Mouse (Mus musculus) thymus, adult 2 months (tissue): ENCODE measurements around the gene Ccdc22. TPM values are rescaled to one million over a fixed set of nuclear protein-coding genes. Genes with fewer than 3 reads are reported as not detected.

ENCODE experiments used
- DNase-seq: peaks from one replicate; pipeline ENCODE4 v3.0.0; 2021
- H3K27ac ChIP-seq: fragments of 200-500 bp; 2 replicates; pipeline ENCODE4 v1.5.1; 2012; ENCODE audit warnings: low read length, control low read depth; ENCODE audit not compliant: control insufficient read depth, insufficient read depth
- H3K27me3 ChIP-seq: fragments of 200-500 bp; 2 replicates; pipeline ENCODE4 v1.6.1; 2012; ENCODE audit warnings: mild to moderate bottlenecking, low read length, moderate library complexity, mixed read lengths; ENCODE audit not compliant: control insufficient read depth, insufficient read depth
- H3K36me3 ChIP-seq: fragments of 200-500 bp; 2 replicates; pipeline ENCODE4 v1.6.1; 2012; ENCODE audit warnings: mild to moderate bottlenecking, low read length, moderate library complexity; ENCODE audit not compliant: control insufficient read depth, insufficient read depth
- H3K4me1 ChIP-seq: fragments of 200-500 bp; replicated peaks from 2 replicates; pipeline ENCODE4 v1.6.1; 2012; ENCODE audit warnings: low read length; ENCODE audit not compliant: control insufficient read depth, insufficient read depth
- H3K4me3 ChIP-seq: fragments of 200-500 bp; 2 replicates; pipeline ENCODE4 v1.5.1; 2012; ENCODE audit warnings: mild to moderate bottlenecking, low read length, control low read depth, moderate library complexity; ENCODE audit not compliant: control insufficient read depth, insufficient read depth
- CTCF ChIP-seq: fragments of 200-500 bp; IDR thresholded peaks from 2 replicates; pipeline ENCODE4 v1.5.1; 2012; ENCODE audit warnings: mild to moderate bottlenecking, control low read depth, low read length, moderate library complexity, borderline replicate concordance; ENCODE audit not compliant: control insufficient read depth, poor library complexity, insufficient read depth; ENCODE audit errors: extremely low read depth
- POLR2A ChIP-seq: fragments of 200-500 bp; IDR thresholded peaks from 2 replicates; pipeline ENCODE4 v1.6.1; 2012; ENCODE audit warnings: mild to moderate bottlenecking, low read length, control low read depth, moderate library complexity; ENCODE audit not compliant: control insufficient read depth, poor library complexity, insufficient read depth; ENCODE audit errors: extremely low read depth
- WGBS: fragments of 180-500 bp; shearing (Covaris S2); methylation state at CpG from one replicate; pipeline ENCODE4 v1.1.7; 2018; 5-methylcytosine and 5-hydroxymethylcytosine counted together
- polyA plus RNA-seq: library from polyadenylated mRNA; depleted of rRNA; stranded (reverse); fragments of >200 nt; gene quantifications from 2 replicates; pipeline ENCODE4 v1.2.3, GENCODE M21; 2012; rRNA removed

The Ccdc22 gene
- polyA plus RNA-seq = 34.1 and 35.7 TPM in 2 replicates

- Histone ChIP-seq H3K4me3 (peak within 1 kb of the TSS; percentile 97), H3K36me3 (no peaks in the 10 kb centered on the region), H3K27me3 (no peaks in the 10 kb centered on the region), H3K4me1 (peaks cover 3% of the 10 kb centered on the region; the same call in 1 of the 2 replicates), H3K27ac (no peak within 1 kb of the TSS)
- 3% methylated on average over 28 of the region's 28 CpGs for WGBS
- peak; percentile 80 for DNase-seq
- TF ChIP-seq CTCF (no peak), POLR2A (no peak)
Measured at GRCm38 (mm10) chrX:7604879-7605574, at the start of gene Ccdc22. Gene Ccdc22, minus strand, starts transcription at chrX:7605517.

GRCm38 (mm10) chrX:7648671-7649304, 43.5 kb upstream of the Ccdc22 start:
- peak overlapping the region; percentile 89 for H3K4me3 ChIP-seq
- 1% methylated on average over 25 of the region's 25 CpGs for WGBS
- peaks cover 23% of the 10 kb centered on the region for H3K4me1 ChIP-seq
- TF ChIP-seq POLR2A = peak; percentile 48
- TF ChIP-seq CTCF = no peak
- DNase-seq = peak; percentile 78
- no peaks in the 10 kb centered on the region for H3K27me3 ChIP-seq
- peak overlapping the region; percentile 95 for H3K27ac ChIP-seq
- H3K36me3 ChIP-seq = no peaks in the 10 kb centered on the region

GRCm38 (mm10) chrX:7645349-7645748, 40.0 kb upstream of the Ccdc22 start:
- Histone ChIP-seq H3K36me3 (no peaks in the 10 kb centered on the region), H3K27ac (no peak overlapping the region), H3K4me3 (no peak overlapping the region), H3K4me1 (peaks cover 14% of the 10 kb centered on the region; the same call in 1 of the 2 replicates), H3K27me3 (no peaks in the 10 kb centered on the region)
- DNase-seq = peak; percentile 76
- no peak for TF ChIP-seq CTCF
- TF ChIP-seq POLR2A = no peak
- WGBS = 9% methylated on average over 5 of the region's 5 CpGs

- no peak for TF ChIP-seq POLR2A
- no peak for TF ChIP-seq CTCF
- Histone ChIP-seq H3K4me1 (0 out of 2 replicates have a peak, but pooled peaks cover 5% of the 10 kb centered on the region), H3K4me3 (no peak overlapping the region), H3K27me3 (no peaks in the 10 kb centered on the region; the same call in 1 of the 2 replicates), H3K36me3 (no peaks in the 10 kb centered on the region), H3K27ac (no peak overlapping the region)
- no peak for DNase-seq
- 31% methylated on average over 12 of the region's 12 CpGs for WGBS
Measured at GRCm38 (mm10) chrX:7640785-7641184, 35.5 kb upstream of the Ccdc22 start.

GRCm38 (mm10) chrX:7639536-7640325, 34.4 kb upstream of the Ccdc22 start:
- H3K4me3 ChIP-seq = no peak overlapping the region
- no peaks in the 10 kb centered on the region for H3K36me3 ChIP-seq
- DNase-seq = no peak
- H3K27me3 ChIP-seq = no peaks in the 10 kb centered on the region; the same call in 1 of the 2 replicates
- no peak overlapping the region for H3K27ac ChIP-seq
- 0 out of 2 replicates have a peak, but pooled peaks cover 5% of the 10 kb centered on the region for H3K4me1 ChIP-seq
- 21% methylated on average over 13 of the region's 13 CpGs for WGBS
- TF ChIP-seq CTCF (no peak), POLR2A (no peak)
